Mouse (Mus musculus): ENCODE results near the gene Fam189a1. TPM values are rescaled to one million over a fixed set of nuclear protein-coding genes. Genes with fewer than 3 reads are reported as not detected.

Fam189a1 gene
- polyA plus RNA-seq, 1 experiment = not detected

- Histone ChIP-seq H3K4me1 (ENCODE audit: control insufficient read depth, insufficient read depth, low read length) (no peaks in the 10 kb centered on the region), H3K4me3 (ENCODE audit: insufficient read depth, low read length) (no peak overlapping the region), H3K27ac (ENCODE audit: insufficient read depth, low read depth, low read length) (no peak overlapping the region)
- TF ChIP-seq CTCF (IDR thresholded peaks at IDR 0.05; ENCODE audit: low read depth, low read length) (no peak), POLR2A (IDR thresholded peaks at IDR 0.05; ENCODE audit: borderline replicate concordance, low read depth, low read length) (no peak)
These were observed 446.7 kb downstream of the Fam189a1 start for GRCm38 (mm10) chr7:64709520-64710262.

- Histone ChIP-seq H3K4me3 (ENCODE audit: insufficient read depth, low read length) (no peak overlapping the region), H3K27ac (ENCODE audit: insufficient read depth, low read depth, low read length) (no peak overlapping the region), H3K4me1 (ENCODE audit: control insufficient read depth, insufficient read depth, low read length) (no peaks in the 10 kb centered on the region)
- TF ChIP-seq POLR2A (IDR thresholded peaks at IDR 0.05; ENCODE audit: borderline replicate concordance, low read depth, low read length) = no peak
- no peak for TF ChIP-seq CTCF (IDR thresholded peaks at IDR 0.05; ENCODE audit: low read depth, low read length)
These were observed 448.2 kb downstream of the Fam189a1 start for GRCm38 (mm10) chr7:64708176-64708575.

All from bone marrow macrophage, adult 2 months (primary cell).